Mouse (Mus musculus): Measurements from ENCODE around the gene Sult2a2.
"Not testable (repeated sequence)": the region's sequence is repeated elsewhere in the genome, so short reads cannot be mapped to it uniquely, and the experiment has no call there.

The Sult2a2 gene

DNA sequence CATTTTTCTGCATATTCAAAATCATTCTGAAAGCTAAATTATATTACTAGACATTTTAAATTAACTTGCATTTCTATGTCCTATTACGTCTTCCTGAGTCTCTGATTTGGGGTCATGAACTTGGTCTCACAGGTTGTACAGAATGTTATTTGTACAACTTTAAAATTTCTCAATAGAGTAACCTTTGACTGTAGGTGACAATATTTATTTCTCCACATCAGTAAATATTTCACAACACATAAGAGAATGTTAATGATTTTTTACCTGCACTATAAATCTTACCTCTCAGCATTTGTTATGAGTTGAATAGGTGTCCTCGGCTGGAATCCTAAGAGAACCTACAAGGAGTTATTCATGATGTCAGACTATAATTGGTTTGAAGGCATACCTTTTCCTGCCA, at the start of gene Sult2a2:
Gene Sult2a2, plus strand, starts transcription at position 301 of the 400 bp plus-strand sequence.
- DNase-seq (ENCODE audit: low spot score in 2 of 2), result not testable (repeated sequence)

DNA sequence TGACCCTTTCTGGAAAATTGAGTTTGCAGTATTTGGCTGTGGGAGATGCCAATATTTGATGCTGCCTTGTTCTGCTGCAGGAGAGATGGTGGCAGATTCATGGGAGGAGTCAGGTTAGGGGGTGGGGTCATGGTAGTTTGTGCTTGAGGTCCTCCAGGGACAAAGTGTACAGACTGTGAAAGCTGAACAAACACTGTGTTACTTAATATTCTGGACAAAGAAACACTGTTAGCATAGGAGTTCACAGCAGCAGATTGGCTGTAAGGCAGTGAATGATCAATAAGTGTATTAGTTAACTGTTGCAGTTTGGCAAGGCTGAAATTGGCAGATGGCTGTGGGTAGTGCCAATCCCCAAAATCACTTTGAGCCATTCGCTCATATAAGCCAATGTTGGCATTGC, 80.6 kb downstream of the Sult2a2 start:
- DNase-seq (ENCODE audit: low spot score in 2 of 2), result no peak
